In genomic region chr9:60995096-60995495, GRCm38 (mm10) we compare ENCODE assay signal across 29 mouse cellular contexts.
DNase-seq lines count a peak whose midpoint lies in the region; ATAC-seq lines count a peak whose summit lies in the region.
"Had no signal": no experiment of that assay in that cellular context is flagged by ENCODE, and none has a peak within 500 bp of the region (broad histone marks: within the 10 kb centered on the region; RNA-seq: fewer than 3 reads in every experiment).

No protein-coding gene starts in this region.

- WGBS in heart, embryonic 13.5 days, result 29% methylated on average over 6 of the region's 6 CpGs
- WGBS in embryonic facial prominence, embryonic 14.5 days, result 61% methylated on average over 6 of the region's 6 CpGs

- 0 out of 2 replicates have a peak overlapping the region, but pooled peaks have one; percentile 9 for H3K4me2 ChIP-seq in heart, embryonic 13.5 days
- H3K4me2 ChIP-seq in embryonic facial prominence, embryonic 14.5 days (ENCODE audit: low read depth, low read length), result no peak overlapping the region
- H3K4me2 ChIP-seq: forebrain, embryonic 15.5 days; hindbrain, embryonic 12.5 days; kidney, embryonic 15.5 days; liver, embryonic 13.5 days had no signal

- ATAC-seq in heart, embryonic 13.5 days (ENCODE audit: extremely low read depth, insufficient number of reproducible peaks, low FRiP score, low TSS enrichment), result no peak
- ATAC-seq in embryonic facial prominence, embryonic 14.5 days (ENCODE audit: low read depth), result peak; percentile 70
- ATAC-seq: forebrain, embryonic 15.5 days; hindbrain, postnatal 0 days; lung, postnatal 0 days had no signal

- H3K9me3 ChIP-seq in heart, embryonic 13.5 days, result no peaks in the 10 kb centered on the region
- no peaks in the 10 kb centered on the region for H3K9me3 ChIP-seq in embryonic facial prominence, embryonic 14.5 days (ENCODE audit: control insufficient read depth, low read length)
- H3K9me3 ChIP-seq: forebrain, embryonic 10.5 days; forebrain, embryonic 15.5 days; heart, embryonic 10.5 days; hindbrain, embryonic 12.5 days; kidney, embryonic 15.5 days; liver, embryonic 13.5 days had no signal

- peaks cover 17% of the 10 kb centered on the region for H3K4me1 ChIP-seq in heart, embryonic 13.5 days
- H3K4me1 ChIP-seq in embryonic facial prominence, embryonic 14.5 days (ENCODE audit: control insufficient read depth, insufficient read depth, low read length), result peaks cover 5% of the 10 kb centered on the region; the same call in 1 of the 2 replicates
- H3K4me1 ChIP-seq: liver, embryonic 13.5 days had no signal

- DNase-seq in heart, postnatal 4 days, result no peak
- peak; percentile 51 for DNase-seq in thymus, postnatal 0 days (ENCODE audit: low spot score)
- DNase-seq in thymus, postnatal 36 days, result no peak
- DNase-seq in embryonic facial prominence, embryonic 14.5 days (ENCODE audit: low spot score), result peak; percentile 67
- DNase-seq in neural tube, embryonic 10.5 days (ENCODE audit: extremely low spot score, low spot score), result no peak
- no peak for DNase-seq in right cerebral cortex, adult 18-20 months
- DNase-seq: adrenal gland, adult 2 months; adrenal gland, postnatal 36 days; cerebellum, adult 8-10 months; cerebellum, postnatal 25 days; gastrocnemius, postnatal 25 days; heart, adult 11 months; kidney, adult 18-20 months; kidney, postnatal 36 days; left cerebral cortex, postnatal 4 days; liver, embryonic 13.5 days; lung, adult 18-20 months; lung, postnatal 4 days; midbrain, embryonic 14.5 days; spleen, adult 18-20 months had no signal

- no peak overlapping the region for H3K9ac ChIP-seq in heart, embryonic 13.5 days
- H3K9ac ChIP-seq in embryonic facial prominence, embryonic 14.5 days (ENCODE audit: low read depth, low read length), result no peak overlapping the region
- H3K9ac ChIP-seq: forebrain, embryonic 15.5 days; hindbrain, embryonic 12.5 days; kidney, embryonic 15.5 days; liver, embryonic 13.5 days had no signal

- peaks cover 26% of the 10 kb centered on the region; the same call in 1 of the 2 replicates for H3K27me3 ChIP-seq in heart, embryonic 13.5 days (replicated peaks)
- H3K27me3 ChIP-seq in embryonic facial prominence, embryonic 14.5 days (replicated peaks; ENCODE audit: control insufficient read depth, insufficient read depth, low read length), result no peaks in the 10 kb centered on the region
- H3K27me3 ChIP-seq: forebrain, embryonic 15.5 days; liver, embryonic 13.5 days had no signal

- H3K4me3 ChIP-seq in heart, embryonic 13.5 days, result no peak overlapping the region
- H3K4me3 ChIP-seq in embryonic facial prominence, embryonic 14.5 days (ENCODE audit: low read depth, low read length), result no peak overlapping the region
- H3K4me3 ChIP-seq: forebrain, embryonic 10.5 days; forebrain, embryonic 15.5 days; heart, embryonic 10.5 days; hindbrain, embryonic 12.5 days; kidney, embryonic 15.5 days; layer of hippocampus, adult 2 months; liver, embryonic 13.5 days had no signal

- H3K27ac ChIP-seq in heart, embryonic 13.5 days (replicated peaks), result no peak overlapping the region
- H3K27ac ChIP-seq in embryonic facial prominence, embryonic 14.5 days (replicated peaks; ENCODE audit: low read depth, low read length), result no peak overlapping the region
- H3K27ac ChIP-seq: forebrain, embryonic 10.5 days; forebrain, embryonic 15.5 days; heart, embryonic 10.5 days; hindbrain, embryonic 12.5 days; hindbrain, postnatal 0 days; kidney, embryonic 15.5 days; layer of hippocampus, adult 2 months; liver, embryonic 13.5 days had no signal

- H3K36me3 ChIP-seq in heart, embryonic 13.5 days, result no peaks in the 10 kb centered on the region
- no peaks in the 10 kb centered on the region for H3K36me3 ChIP-seq in embryonic facial prominence, embryonic 14.5 days (ENCODE audit: control insufficient read depth, insufficient read depth, low read length)
- H3K36me3 ChIP-seq: forebrain, embryonic 10.5 days; forebrain, embryonic 15.5 days; heart, embryonic 10.5 days; hindbrain, embryonic 12.5 days; kidney, embryonic 15.5 days; liver, embryonic 13.5 days had no signal

Comparison
In these comparisons a context has a peak if more than half of its experiments do, and no peak if none do; other contexts are left out.
1. DNase-seq: peak in thymus, postnatal 0 days (single experiment) and embryonic facial prominence, embryonic 14.5 days (single experiment); none in heart, postnatal 4 days (single experiment), thymus, postnatal 36 days (0 of 2), neural tube, embryonic 10.5 days (single experiment) and right cerebral cortex, adult 18-20 months (single experiment).